Mouse (Mus musculus) liver, adult 2 months (tissue): ENCODE results near the gene Crocc.

Experiments
- CTCF ChIP-seq: fragments of 200-500 bp; IDR thresholded peaks from 2 replicates; pipeline ENCODE4 v1.5.1; 2011; ENCODE audit warnings: low read depth, low read length, control low read depth
- POLR2A ChIP-seq: fragments of 200-500 bp; IDR thresholded peaks from 2 replicates; pipeline ENCODE4 v1.6.1; 2011; ENCODE audit warnings: low read length, control low read depth; ENCODE audit not compliant: insufficient read depth; ENCODE audit errors: extremely low read depth

DNA sequence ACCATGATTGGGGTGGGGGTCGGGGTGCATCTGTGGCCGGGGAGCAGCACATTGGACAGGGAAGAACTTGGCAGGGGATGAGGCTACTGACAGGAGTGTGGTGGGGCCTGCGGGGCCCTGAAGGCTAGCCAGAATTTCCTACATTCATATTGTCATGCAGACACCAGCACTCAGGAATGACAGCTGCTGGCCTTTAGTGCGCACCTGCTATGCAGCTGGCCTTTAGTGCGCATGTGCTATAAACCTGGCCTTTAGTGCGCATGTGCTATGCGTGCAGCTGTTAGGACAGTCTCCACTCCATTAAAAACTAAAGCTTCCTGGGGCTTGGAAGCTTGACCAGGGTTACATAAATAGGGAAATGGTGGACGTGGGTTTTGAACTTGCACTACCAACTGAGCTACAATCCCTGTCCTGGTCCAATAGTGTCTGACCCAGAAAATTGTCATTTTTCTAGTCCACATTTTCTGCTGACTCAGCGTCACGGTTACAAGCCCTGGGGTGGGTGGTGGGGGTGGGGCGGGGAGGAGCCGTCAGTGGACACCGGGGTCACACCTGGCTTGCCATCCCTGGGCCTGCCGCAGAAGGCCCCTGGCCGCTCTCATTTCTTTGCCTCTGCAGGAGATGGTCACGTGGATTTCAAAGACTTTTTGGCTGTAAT lies 46.3 kb upstream of the Crocc start:
- TF ChIP-seq CTCF = no peak
- no peak for TF ChIP-seq POLR2A
